Mouse (Mus musculus): ENCODE measurements around the gene Dgkh.
"Not testable (repeated sequence)": the region's sequence is repeated elsewhere in the genome, so short reads cannot be mapped to it uniquely, and the experiment has no call there.

The Dgkh gene

GRCm38 (mm10) chr14:78627516-78628275 is 104.9 kb downstream of the Dgkh start:
- POLR2A ChIA-PET = interaction anchor here in 3 of 4 experiments (0.6 to 1.7 kb wide), 10 partner anchors 9 to 896 kb away, joined by 3 to 5 read pairs (median 3); no protein-coding TSS in a partner anchor
- CTCF ChIA-PET = interaction anchor here (0.5 to 2.0 kb wide), 39 partner anchors 8 to 511 kb away, joined by 3 to 12 read pairs (median 4); no protein-coding TSS in a partner anchor

DNA sequence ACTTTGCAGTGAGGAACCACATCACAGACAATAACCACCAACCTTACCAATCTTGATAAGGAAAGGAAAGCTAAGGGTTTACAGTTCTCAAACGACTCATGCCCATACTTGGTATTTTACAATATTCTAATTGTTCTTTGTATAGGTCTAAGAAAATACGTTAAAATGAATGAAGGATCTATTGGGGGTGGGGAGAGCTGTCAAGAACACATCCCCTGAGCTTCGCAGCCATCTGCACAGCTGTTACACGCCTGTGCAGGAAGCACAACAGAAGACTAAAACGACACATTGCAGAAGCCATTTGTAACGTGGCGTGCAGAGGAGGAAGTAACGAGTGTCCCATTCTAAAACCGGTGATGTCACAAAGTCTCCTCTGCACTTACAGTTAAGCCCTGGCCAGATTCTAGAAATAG is 113.7 kb downstream of the Dgkh start:
- ChIA-PET CTCF (interaction anchor here in 1 of 4 experiments (1.2 kb wide), 1 partner anchor 9 kb away, joined by 5 read pairs; no protein-coding TSS in a partner anchor), POLR2A (no interaction called here)

GRCm38 (mm10) chr14:78613569-78613968 is 119.0 kb downstream of the Dgkh start:
- CTCF ChIA-PET = interaction anchor here (0.5 to 2.9 kb wide), 19 partner anchors 9 to 842 kb away, joined by 3 to 12 read pairs (median 4); no protein-coding TSS in a partner anchor
- POLR2A ChIA-PET = interaction anchor here in 2 of 4 experiments (0.6 to 1.0 kb wide), 2 partner anchors 14 to 162 kb away, joined by 3 to 5 read pairs; no protein-coding TSS in a partner anchor

- CTCF ChIA-PET = interaction anchor here in 2 of 4 experiments (0.6 to 2.9 kb wide), 4 partner anchors 15 to 683 kb away, joined by 3 to 11 read pairs (median 3); no protein-coding TSS in a partner anchor
- POLR2A ChIA-PET = interaction anchor here in 2 of 4 experiments (0.6 to 1.2 kb wide), 4 partner anchors 13 to 545 kb away, joined by 3 to 5 read pairs (median 3); no protein-coding TSS in a partner anchor
Measured at GRCm38 (mm10) chr14:78612111-78612788, 120.3 kb downstream of the Dgkh start.

- ChIA-PET CTCF (no interaction called here), POLR2A (no interaction called here)
Measured at GRCm38 (mm10) chr14:78594916-78595315, 137.7 kb downstream of the Dgkh start.

- ChIA-PET POLR2A (no interaction called here), CTCF (no interaction called here)
Measured at GRCm38 (mm10) chr14:78592965-78593364, 139.6 kb downstream of the Dgkh start.

- ChIA-PET CTCF (interaction anchor here in 1 of 4 experiments (1.9 kb wide), 1 partner anchor 517 kb away, joined by 5 read pairs; no protein-coding TSS in a partner anchor), POLR2A (no interaction called here)
Measured at GRCm38 (mm10) chr14:78590335-78590734, 142.2 kb downstream of the Dgkh start.

GRCm38 (mm10) chr14:78584222-78584621 is 148.4 kb downstream of the Dgkh start:
- CTCF ChIA-PET = no interaction called here

DNA sequence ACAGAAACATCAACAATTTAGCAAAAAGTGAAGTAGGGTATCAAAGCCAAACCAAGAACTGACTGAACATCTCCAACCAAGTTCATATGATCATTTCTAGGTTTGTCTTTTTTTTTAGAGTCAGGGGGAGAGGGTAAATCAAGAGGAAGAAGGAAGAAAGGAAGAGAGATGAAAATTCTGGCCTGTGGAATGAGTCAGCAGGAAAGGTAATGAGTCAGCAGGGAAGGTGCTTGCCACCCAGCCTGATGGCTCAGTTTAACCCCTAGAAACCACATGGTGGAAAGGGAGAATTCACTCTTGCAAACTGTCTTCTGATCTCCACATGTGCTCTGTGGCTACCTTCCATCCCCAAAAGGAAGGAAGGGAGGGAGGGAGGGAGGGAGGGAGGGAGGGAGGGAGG is 149.4 kb downstream of the Dgkh start:
- POLR2A ChIA-PET = interaction anchor here in 1 of 4 experiments (0.7 kb wide), 1 partner anchor 544 kb away, joined by 3 read pairs; no protein-coding TSS in a partner anchor
- CTCF ChIA-PET = interaction anchor here in 1 of 4 experiments (0.6 kb wide), 1 partner anchor 528 kb away, joined by 3 read pairs; no protein-coding TSS in a partner anchor

More at GRCm38 (mm10) chr14:78584222-78584621, 148.4 kb downstream of the Dgkh start:
- POLR2A ChIA-PET = no interaction called here

DNA sequence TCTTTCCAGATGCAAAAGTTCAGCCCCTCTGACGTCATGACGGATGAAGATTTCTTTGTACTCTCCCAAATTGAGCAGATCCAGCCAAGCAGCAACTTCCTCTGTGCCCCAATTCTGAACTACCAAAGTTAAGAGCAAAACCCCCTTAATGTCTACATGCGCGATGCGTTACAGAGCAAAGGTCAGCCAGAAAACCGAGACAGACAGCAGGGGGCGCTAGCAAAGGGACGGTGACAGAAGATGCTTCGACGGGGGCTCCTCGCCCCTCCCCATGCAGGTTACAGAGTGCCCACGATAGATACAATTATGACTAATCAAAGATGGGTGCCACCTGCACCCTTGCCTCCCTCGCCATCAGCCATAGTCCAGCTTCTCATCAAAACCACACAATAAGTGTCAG is 156.7 kb downstream of the Dgkh start:
- ChIA-PET POLR2A (interaction anchor here in 2 of 4 experiments (0.5 to 0.9 kb wide), 2 partner anchors 12 to 865 kb away, joined by 3 to 4 read pairs; no protein-coding TSS in a partner anchor), CTCF (interaction anchor here in 1 of 4 experiments (0.7 to 1.2 kb wide), 2 partner anchors 11 to 417 kb away, joined by 3 to 8 read pairs; no protein-coding TSS in a partner anchor)

DNA sequence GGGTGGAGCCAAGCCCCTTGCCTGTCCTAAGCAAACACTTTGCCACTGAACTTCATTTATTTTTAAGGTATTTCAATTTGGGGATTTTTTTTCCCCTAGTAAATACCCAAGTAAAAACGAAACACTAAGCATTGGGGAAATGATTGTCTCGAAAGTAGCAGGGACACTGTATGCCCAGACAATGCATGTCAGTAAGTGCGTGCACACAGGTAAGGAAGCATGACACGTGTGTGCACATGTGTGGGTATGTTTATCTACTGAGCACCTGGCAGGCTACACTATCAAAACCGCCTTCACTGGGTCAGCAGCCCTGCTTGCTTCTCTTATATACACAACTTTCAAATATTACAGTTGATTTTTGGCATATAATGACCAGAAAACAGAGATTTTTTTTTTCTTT is 164.2 kb downstream of the Dgkh start:
- ChIA-PET CTCF (interaction anchor here in 1 of 4 experiments (0.7 kb wide), 1 partner anchor 1046 kb away, joined by 4 read pairs; no protein-coding TSS in a partner anchor), POLR2A (no interaction called here)

DNA sequence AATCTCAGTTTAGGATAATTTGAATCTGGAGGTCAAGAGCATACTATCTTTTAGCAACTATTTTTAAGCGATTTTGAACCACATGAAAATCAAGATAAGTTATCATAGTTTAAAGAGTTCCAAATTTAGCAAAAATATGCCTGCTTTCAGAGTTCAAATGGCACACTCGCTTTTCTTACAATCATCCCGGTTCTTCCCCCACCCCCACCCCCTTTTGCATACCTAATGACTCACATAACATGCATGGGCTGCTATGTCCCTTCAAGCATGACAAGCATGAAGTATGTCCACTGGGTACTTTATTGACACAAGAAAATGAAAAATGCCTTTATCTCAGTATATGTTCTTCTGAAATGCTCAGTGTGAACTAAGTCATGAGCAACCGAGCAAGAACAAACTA is 166.1 kb downstream of the Dgkh start:
- CTCF ChIA-PET = no interaction called here
- POLR2A ChIA-PET = no interaction called here

DNA sequence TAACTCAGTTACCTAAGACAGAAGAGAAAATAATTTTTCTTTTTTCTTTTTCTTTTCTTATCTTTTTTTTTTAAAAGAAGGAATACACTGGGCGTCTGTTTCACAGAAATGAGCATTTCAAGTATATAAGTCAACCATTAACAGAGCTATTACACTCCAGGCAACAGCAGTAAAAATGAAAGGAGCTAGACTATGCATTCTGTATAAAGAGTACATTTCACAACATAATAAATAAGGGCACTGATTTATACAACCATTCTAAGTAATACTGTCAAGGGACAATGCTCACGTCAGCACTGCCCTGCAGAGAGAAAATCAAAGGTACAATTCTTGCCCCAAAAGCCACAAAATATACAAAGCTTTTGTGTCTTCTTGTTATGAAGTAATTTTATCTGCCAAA is 168.3 kb downstream of the Dgkh start:
- CTCF ChIA-PET = interaction anchor here in 2 of 4 experiments (0.6 to 1.4 kb wide), 2 partner anchors 12 to 26 kb away, joined by 3 to 8 read pairs; no protein-coding TSS in a partner anchor
- POLR2A ChIA-PET = interaction anchor here in 1 of 4 experiments (0.7 kb wide), 1 partner anchor 275 kb away, joined by 3 read pairs; no protein-coding TSS in a partner anchor

- POLR2A ChIA-PET = interaction anchor here in 1 of 4 experiments (1.0 kb wide), 1 partner anchor 13 kb away, joined by 3 read pairs; no protein-coding TSS in a partner anchor
- CTCF ChIA-PET = no interaction called here
Measured at GRCm38 (mm10) chr14:78563211-78563610, 169.4 kb downstream of the Dgkh start.

GRCm38 (mm10) chr14:78562121-78562520 is 170.5 kb downstream of the Dgkh start:
- ChIA-PET POLR2A (interaction anchor here in 2 of 4 experiments (0.6 to 1.5 kb wide), 5 partner anchors 10 to 742 kb away, joined by 3 read pairs; no protein-coding TSS in a partner anchor), CTCF (no interaction called here)

DNA sequence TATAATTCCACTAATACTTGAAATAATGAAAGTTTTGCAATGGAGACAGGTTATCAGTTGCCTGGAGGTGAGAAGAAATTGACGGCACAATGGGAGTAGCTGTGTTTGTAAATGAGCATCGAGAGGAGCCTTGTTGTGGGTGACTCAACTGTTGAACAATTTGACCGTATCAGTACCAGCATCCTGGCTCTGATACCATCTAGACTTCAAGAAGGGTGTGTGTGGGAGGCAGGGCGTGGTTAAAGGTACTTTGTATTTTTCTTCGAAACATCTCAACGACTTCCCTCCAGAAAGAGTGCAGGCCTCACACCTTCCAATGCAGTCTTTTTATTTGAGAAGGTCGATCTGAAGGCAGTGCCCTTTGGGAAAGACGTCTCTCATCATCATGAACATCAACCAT is 173.5 kb downstream of the Dgkh start:
- ChIA-PET POLR2A (no interaction called here), CTCF (no interaction called here)

- CTCF ChIA-PET = not testable (repeated sequence)
- POLR2A ChIA-PET = interaction anchor here in 2 of 4 experiments (0.6 to 0.7 kb wide), 2 partner anchors 20 to 576 kb away, joined by 4 to 5 read pairs; no protein-coding TSS in a partner anchor
Measured at GRCm38 (mm10) chr14:78554830-78555229, 177.7 kb downstream of the Dgkh start.

- POLR2A ChIA-PET = interaction anchor here in 3 of 4 experiments (0.7 to 0.8 kb wide), 3 partner anchors 16 to 767 kb away, joined by 3 to 7 read pairs (median 4); partner anchors contain the start of gene Akap11 (in 1 of the 3)
- CTCF ChIA-PET = interaction anchor here in 3 of 4 experiments (0.6 to 1.2 kb wide), 7 partner anchors 12 to 929 kb away, joined by 3 to 4 read pairs (median 3); no protein-coding TSS in a partner anchor
Measured at GRCm38 (mm10) chr14:78553661-78554060, 178.9 kb downstream of the Dgkh start.

DNA sequence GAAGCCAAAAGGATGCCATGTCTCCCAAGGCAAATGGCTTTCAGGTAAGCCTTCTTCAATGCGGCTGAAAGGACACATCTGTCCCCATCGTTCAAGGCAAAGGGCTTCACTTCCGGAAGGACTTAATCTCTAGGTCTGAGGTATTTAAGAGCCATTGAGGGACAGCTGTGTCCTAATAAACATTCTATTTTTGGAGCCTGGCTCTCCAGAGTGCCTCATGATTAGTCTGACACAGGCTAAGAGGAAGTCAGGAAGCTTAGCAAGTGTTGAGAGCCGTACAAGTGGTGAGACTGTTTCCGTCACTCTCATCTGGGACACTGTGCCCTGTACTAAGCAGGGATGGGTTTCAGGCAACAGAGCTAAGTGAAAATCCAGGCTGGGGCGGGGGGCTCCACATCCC is 183.8 kb downstream of the Dgkh start:
- POLR2A ChIA-PET = no interaction called here

More for the DNA sequence above, 183.8 kb downstream of the Dgkh start:
- CTCF ChIA-PET = no interaction called here
